Mouse (Mus musculus) neural tube, embryonic 11.5 days (tissue): ENCODE data around the gene Vmn1r210. TPM values are rescaled to one million over a fixed set of nuclear protein-coding genes. Genes with fewer than 3 reads are reported as not detected.
"Not testable (repeated sequence)": the region's sequence is repeated elsewhere in the genome, so short reads cannot be mapped to it uniquely, and the experiment has no call there.

Experiments
- ATAC-seq: fragments of 200-750 bp; cut with Nextera tagmentation; 2 replicates; pipeline ENCODE4 v1.8.0; 2017; ENCODE audit warnings: moderate number of reproducible peaks, mild to moderate bottlenecking, moderate TSS enrichment, moderate library complexity; ENCODE audit not compliant: insufficient read depth, low FRiP score, low TSS enrichment
- DNase-seq: peaks from one replicate; pipeline ENCODE4 v3.0.0-alpha.2; 2015; ENCODE audit warnings: low spot score
- H3K27ac ChIP-seq: fragments of 300-500 bp; sonication (generic); 2 replicates; pipeline ENCODE4 v1.5.1; 2014; ENCODE audit warnings: low read depth, mild to moderate bottlenecking, low read length
- H3K27me3 ChIP-seq: fragments of 300-500 bp; sonication (generic); 2 replicates; pipeline ENCODE4 v1.6.1; 2014; ENCODE audit warnings: mild to moderate bottlenecking, low read length, mixed read lengths; ENCODE audit not compliant: control insufficient read depth, insufficient read depth
- H3K36me3 ChIP-seq: fragments of 300-500 bp; sonication (generic); 2 replicates; pipeline ENCODE4 v1.6.1; 2014; ENCODE audit warnings: mild to moderate bottlenecking, low read length, moderate library complexity, mixed read lengths; ENCODE audit not compliant: control insufficient read depth, insufficient read depth
- H3K4me1 ChIP-seq: fragments of 300-500 bp; sonication (generic); 2 replicates; pipeline ENCODE4 v1.6.1; 2014; ENCODE audit warnings: low read length, mixed read lengths; ENCODE audit not compliant: control insufficient read depth, insufficient read depth
- H3K4me2 ChIP-seq: fragments of 300-500 bp; sonication (generic); 2 replicates; pipeline ENCODE4 v1.6.1; 2014; ENCODE audit warnings: low read depth, mild to moderate bottlenecking, moderate library complexity
- H3K4me3 ChIP-seq: fragments of 300-500 bp; sonication (generic); 2 replicates; pipeline ENCODE4 v1.5.1; 2014; ENCODE audit warnings: low read depth, low read length
- H3K9ac ChIP-seq: fragments of 300-500 bp; sonication (generic); 2 replicates; pipeline ENCODE4 v1.6.1; 2014; ENCODE audit warnings: mild to moderate bottlenecking, low read length
- H3K9me3 ChIP-seq: fragments of 300-500 bp; sonication (generic); 2 replicates; pipeline ENCODE4 v1.6.1; 2016; ENCODE audit warnings: low read length; ENCODE audit not compliant: control insufficient read depth
- WGBS: fragments of 180-500 bp; shearing (Covaris S2); extraction: QIAGEN DNeasy Blood & Tissue Kit; methylation state at CpG from one replicate; pipeline ENCODE4 v1.1.7; 2014; 5-methylcytosine and 5-hydroxymethylcytosine counted together
- polyA plus RNA-seq: library from polyadenylated mRNA; unstranded; fragments of >200 nt; fragmentation: Nextera tagmentation; extraction: Ambion mirVana; gene quantifications from 2 replicates; pipeline ENCODE4 v1.2.1, GENCODE M21; 2014

Vmn1r210 gene
- not detected in 2 replicates for polyA plus RNA-seq

- no peaks in the 10 kb centered on the region for H3K4me1 ChIP-seq
- H3K4me3 ChIP-seq: no peak within 1 kb of the TSS
- no peaks in the 10 kb centered on the region for H3K27me3 ChIP-seq
- H3K9ac ChIP-seq: no peak within 1 kb of the TSS
- no peaks in the 10 kb centered on the region for H3K36me3 ChIP-seq
- no peak for ATAC-seq
- no peak within 1 kb of the TSS for H3K4me2 ChIP-seq
- H3K9me3 ChIP-seq: no peaks in the 10 kb centered on the region
- no peak for DNase-seq
- WGBS: 69% methylated on average over 4 of the region's 4 CpGs
- H3K27ac ChIP-seq: no peak within 1 kb of the TSS
Observed at GRCm38 (mm10) chr13:22831248-22831647, at the start of gene Vmn1r210. TSS of gene Vmn1r210 (minus strand) at chr13:22831348.

GRCm38 (mm10) chr13:22879257-22879656, 48.1 kb upstream of the Vmn1r210 start:
- 0 out of 2 replicates have a peak, but pooled peaks cover 4% of the 10 kb centered on the region for H3K9me3 ChIP-seq
- H3K9ac ChIP-seq: no peak overlapping the region
- no peaks in the 10 kb centered on the region for H3K36me3 ChIP-seq
- H3K4me3 ChIP-seq: no peak overlapping the region
- H3K27ac ChIP-seq: no peak overlapping the region
- no peak for ATAC-seq
- no peaks in the 10 kb centered on the region for H3K4me1 ChIP-seq
- no peak for DNase-seq
- no peaks in the 10 kb centered on the region for H3K27me3 ChIP-seq
- 91% methylated on average over 1 of the region's 1 CpGs for WGBS
- H3K4me2 ChIP-seq: no peak overlapping the region

GRCm38 (mm10) chr13:22857461-22857860, 26.3 kb upstream of the Vmn1r210 start, which contains the start of gene Vmn1r211:
TSS of gene Vmn1r211 (minus strand) at chr13:22857561.
- no peaks in the 10 kb centered on the region for H3K4me1 ChIP-seq
- ATAC-seq: no peak
- no peak within 1 kb of the TSS for H3K9ac ChIP-seq
- no peak within 1 kb of the TSS for H3K4me3 ChIP-seq
- no peaks in the 10 kb centered on the region for H3K27me3 ChIP-seq
- no peaks in the 10 kb centered on the region for H3K9me3 ChIP-seq
- no peak within 1 kb of the TSS for H3K27ac ChIP-seq
- H3K4me2 ChIP-seq: no peak within 1 kb of the TSS
- no peaks in the 10 kb centered on the region for H3K36me3 ChIP-seq
- WGBS: 93% methylated on average over 1 of the region's 1 CpGs
- DNase-seq: no peak

GRCm38 (mm10) chr13:22854760-22855159, 23.6 kb upstream of the Vmn1r210 start:
- WGBS: 77% methylated on average over 4 of the region's 4 CpGs
- no peak overlapping the region for H3K4me3 ChIP-seq
- H3K27ac ChIP-seq: no peak overlapping the region
- ATAC-seq (no peak), DNase-seq (no peak)
- H3K4me1 ChIP-seq: no peaks in the 10 kb centered on the region
- H3K36me3 ChIP-seq: no peaks in the 10 kb centered on the region
- no peak overlapping the region for H3K9ac ChIP-seq
- no peaks in the 10 kb centered on the region for H3K9me3 ChIP-seq
- H3K4me2 ChIP-seq: no peak overlapping the region
- H3K27me3 ChIP-seq: no peaks in the 10 kb centered on the region

GRCm38 (mm10) chr13:22846798-22847197, 15.7 kb upstream of the Vmn1r210 start:
- Histone ChIP-seq H3K9me3 (no peaks in the 10 kb centered on the region), H3K4me1 (no peaks in the 10 kb centered on the region), H3K27me3 (no peaks in the 10 kb centered on the region), H3K4me3 (no peak overlapping the region), H3K4me2 (no peak overlapping the region), H3K36me3 (no peaks in the 10 kb centered on the region), H3K9ac (no peak overlapping the region), H3K27ac (no peak overlapping the region)
- WGBS: 83% methylated on average over 1 of the region's 1 CpGs
- ATAC-seq: no peak
- no peak for DNase-seq

GRCm38 (mm10) chr13:22844304-22844703, 13.2 kb upstream of the Vmn1r210 start:
- H3K4me2 ChIP-seq, H3K4me3 ChIP-seq, H3K4me1 ChIP-seq, H3K27ac ChIP-seq, ATAC-seq, H3K9me3 ChIP-seq, DNase-seq, H3K9ac ChIP-seq, H3K27me3 ChIP-seq, H3K36me3 ChIP-seq: not testable (repeated sequence)
- 71% methylated on average over 3 of the region's 3 CpGs for WGBS

GRCm38 (mm10) chr13:22829395-22829794, 1.8 kb downstream of the Vmn1r210 start:
- not testable (repeated sequence) for H3K9me3 ChIP-seq, H3K4me1 ChIP-seq, ATAC-seq, H3K4me3 ChIP-seq, H3K4me2 ChIP-seq, H3K36me3 ChIP-seq, H3K9ac ChIP-seq, H3K27me3 ChIP-seq, DNase-seq, H3K27ac ChIP-seq
- WGBS: 40% methylated on average over 7 of the region's 7 CpGs

GRCm38 (mm10) chr13:22821601-22822000, 9.5 kb downstream of the Vmn1r210 start:
- not testable (repeated sequence) for H3K9ac ChIP-seq, H3K27me3 ChIP-seq, H3K4me3 ChIP-seq, H3K4me1 ChIP-seq, H3K27ac ChIP-seq, H3K4me2 ChIP-seq, ATAC-seq, DNase-seq, H3K36me3 ChIP-seq, H3K9me3 ChIP-seq
- 86% methylated on average over 1 of the region's 1 CpGs for WGBS

- not testable (repeated sequence) for H3K9ac ChIP-seq, ATAC-seq, DNase-seq, H3K27me3 ChIP-seq, H3K4me3 ChIP-seq, H3K9me3 ChIP-seq, H3K27ac ChIP-seq, H3K4me1 ChIP-seq, H3K4me2 ChIP-seq, H3K36me3 ChIP-seq
Observed at GRCm38 (mm10) chr13:22809582-22809981, 21.6 kb downstream of the Vmn1r210 start, which contains the start of gene Vmn1r209. TSS of gene Vmn1r209 (minus strand) at chr13:22809682.
